Mouse (Mus musculus): ENCODE measurements around the gene Atp5s. TPM values are rescaled to one million over a fixed set of nuclear protein-coding genes. Genes with fewer than 3 reads are reported as not detected.
A peak's percentile ranks its signal among the peaks of the same experiment; 100 is the strongest.

The Atp5s gene
- total and polyA plus RNA-seq, 3 experiments: 8.4 to 15.8 (median 11.4) TPM

- H3K27ac ChIP-seq (ENCODE audit: insufficient read depth, low read depth): no peak overlapping the region
- H3K9me3 ChIP-seq (replicated peaks; ENCODE audit: low read length): no peaks in the 10 kb centered on the region
- TF ChIP-seq POLR2AphosphoS2 (IDR thresholded peaks at IDR 0.05; ENCODE audit: low read depth, low read length) (no peak), MYC (IDR thresholded peaks at IDR 0.05; ENCODE audit: low read depth, low read length) (no peak), ZC3H11A (IDR thresholded peaks at IDR 0.05; ENCODE audit: low read depth, low read length) (no peak), TCF12 (IDR thresholded peaks at IDR 0.05; ENCODE audit: low read depth, low read length) (no peak), EP300 (IDR thresholded peaks at IDR 0.05; ENCODE audit: low read length) (no peak)
- dilution Hi-C loops (cut with MboI; ENCODE audit: extremely low pct_ligation_motif_present, extremely low pct_unique_long_range_greater_than_20kb, low sequenced_read_pairs): no loop called here
- H3K4me2 ChIP-seq (ENCODE audit: insufficient read depth, low read depth, poor library complexity, severe bottlenecking): no peak overlapping the region
- H3K79me2 ChIP-seq (replicated peaks; ENCODE audit: control insufficient read depth, extremely low read depth, insufficient read depth, poor library complexity, severe bottlenecking): peaks cover 27% of the 10 kb centered on the region
- H3K36me3 ChIP-seq (replicated peaks in 1 of 2; ENCODE audit: control insufficient read depth in 1 of 2, insufficient read depth in 1 of 2, low read length in 1 of 2): peaks cover 0 to 3% of the 10 kb centered on the region in 2 experiments
- H3K4me1 ChIP-seq (ENCODE audit: control insufficient read depth in 1 of 2, insufficient read depth in 2 of 2): peaks cover 4 to 7% of the 10 kb centered on the region in 2 experiments
- no peak overlapping the region for H3K4me3 ChIP-seq (replicated peaks in 1 of 3; ENCODE audit: low read depth in 2 of 3, low read length in 2 of 3, poor library complexity in 1 of 3)
- no peak for DNase-seq (ENCODE audit: extremely low read depth)
- H3K27me3 ChIP-seq (replicated peaks): no peaks in the 10 kb centered on the region
- H3K9ac ChIP-seq (ENCODE audit: insufficient read depth, low read depth): no peak overlapping the region
- in situ Hi-C loops (cut with MboI; ENCODE audit: low pct_ligation_motif_present, low pct_unique_long_range_greater_than_20kb, low sequenced_read_pairs): loop anchor here (25.0 kb wide), 1 partner anchor 464 kb away; the partner anchor contains the start of gene Gm49384
Measured at GRCm38 (mm10) chr12:69676157-69676556, 48.6 kb upstream of the Atp5s start.

DNA sequence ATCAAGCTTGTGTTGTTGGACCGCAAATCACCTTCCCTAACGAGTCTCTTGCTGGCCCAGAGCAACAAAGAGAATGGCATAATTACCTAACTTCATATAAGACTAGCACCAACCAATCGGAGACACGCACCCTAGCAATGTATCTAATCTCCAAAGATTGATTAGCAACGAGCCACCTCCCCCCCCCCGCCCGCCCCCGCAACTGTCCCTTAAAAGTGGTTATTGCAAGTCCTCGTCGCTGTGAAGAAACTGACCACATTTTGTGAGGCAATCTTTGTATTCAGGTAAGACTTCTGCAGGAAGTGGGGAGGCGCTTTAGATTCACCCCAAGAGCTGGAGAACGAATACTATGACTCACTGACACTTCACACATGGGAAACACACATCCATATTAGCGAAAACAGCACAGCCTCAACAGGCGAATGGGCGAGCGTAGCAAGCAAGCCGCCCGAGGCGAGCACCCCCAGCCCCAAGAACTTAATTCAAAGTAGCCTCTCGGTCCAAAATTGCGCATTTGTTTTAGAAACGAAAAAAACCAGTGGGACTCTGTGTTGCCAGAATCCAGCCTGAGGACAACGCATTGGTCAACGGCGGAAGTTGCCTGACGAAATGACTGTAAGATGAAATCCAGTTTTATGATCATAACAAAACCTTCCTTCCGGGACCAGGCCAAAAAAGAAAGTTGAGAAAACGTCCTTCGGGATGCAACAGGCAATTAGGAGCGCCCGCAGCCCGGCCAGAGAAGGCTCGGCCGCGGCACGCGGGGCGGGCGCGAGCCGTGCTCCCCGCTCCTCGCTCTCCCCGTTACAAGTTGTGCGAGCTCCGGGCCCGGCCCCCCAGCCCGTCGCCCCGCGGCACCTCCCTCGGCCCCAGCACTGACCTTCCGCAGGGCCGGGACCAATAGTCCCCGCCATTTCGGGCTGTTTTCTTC lies 43.9 kb upstream of the Atp5s start:
- peak overlapping the region; percentile 62 to 83 (median 75) for H3K4me3 ChIP-seq (replicated peaks in 1 of 3; ENCODE audit: low read depth in 2 of 3, low read length in 2 of 3, poor library complexity in 1 of 3)
- no peaks in the 10 kb centered on the region for H3K36me3 ChIP-seq (replicated peaks in 1 of 2; ENCODE audit: control insufficient read depth in 1 of 2, insufficient read depth in 1 of 2, low read length in 1 of 2)
- 0 out of 2 replicates have a peak, but pooled peaks have one; percentile 11 for TF ChIP-seq ELF1 (IDR thresholded peaks at IDR 0.05; ENCODE audit: low read depth, low read length)
- peak; percentile 43; the same call in 1 of the 2 replicates for TF ChIP-seq SIN3A (IDR thresholded peaks at IDR 0.05; ENCODE audit: low read length)
- TF ChIP-seq ZMIZ1 (IDR thresholded peaks at IDR 0.05; ENCODE audit: low read depth, low read length): 0 out of 2 replicates have a peak, but pooled peaks have one; percentile 19
- no peak for TF ChIP-seq HCFC1 (IDR thresholded peaks at IDR 0.05; ENCODE audit: low read depth, low read length)
- TF ChIP-seq POLR2A (IDR thresholded peaks at IDR 0.05; ENCODE audit: low read depth, low read length): peak; percentile 33; the same call in 1 of the 2 replicates
- no peak for TF ChIP-seq JUND (conservative IDR thresholded peaks at IDR 0.05; ENCODE audit: low read depth, low read length)
- TF ChIP-seq ZKSCAN1 (IDR thresholded peaks at IDR 0.05; ENCODE audit: borderline replicate concordance, low read depth, low read length): no peak
- TF ChIP-seq MXI1 (IDR thresholded peaks at IDR 0.05; ENCODE audit: low read depth, low read length): peak; percentile 60; the same call in 1 of the 2 replicates
- in situ Hi-C loops (cut with MboI; ENCODE audit: low pct_ligation_motif_present, low pct_unique_long_range_greater_than_20kb, low sequenced_read_pairs) (loop anchor here (25.0 kb wide), 1 partner anchor 469 kb away; the partner anchor contains the start of gene Gm49384), dilution Hi-C loops (cut with MboI; ENCODE audit: extremely low pct_ligation_motif_present, extremely low pct_unique_long_range_greater_than_20kb, low sequenced_read_pairs) (no loop called here)
- no peaks in the 10 kb centered on the region for H3K27me3 ChIP-seq (replicated peaks)
- H3K4me2 ChIP-seq (ENCODE audit: insufficient read depth, low read depth, poor library complexity, severe bottlenecking): peak overlapping the region; percentile 93
- H3K27ac ChIP-seq (ENCODE audit: insufficient read depth, low read depth): peak overlapping the region; percentile 29
- peaks cover 6 to 7% of the 10 kb centered on the region in 2 experiments for H3K4me1 ChIP-seq (ENCODE audit: control insufficient read depth in 1 of 2, insufficient read depth in 2 of 2)
- peak; percentile 39 for DNase-seq (ENCODE audit: extremely low read depth)
- peak overlapping the region; percentile 96 for H3K9ac ChIP-seq (ENCODE audit: insufficient read depth, low read depth)
- peaks cover 20% of the 10 kb centered on the region for H3K79me2 ChIP-seq (replicated peaks; ENCODE audit: control insufficient read depth, extremely low read depth, insufficient read depth, poor library complexity, severe bottlenecking)
- no peaks in the 10 kb centered on the region for H3K9me3 ChIP-seq (replicated peaks; ENCODE audit: low read length)
